Mouse (Mus musculus): ENCODE measurements around the gene Fbxo7.
"Not testable (repeated sequence)": the region's sequence is repeated elsewhere in the genome, so short reads cannot be mapped to it uniquely, and the experiment has no call there.

Fbxo7 gene

GRCm38 (mm10) chr10:86021749-86022473 is at the start of gene Fbxo7:
Fbxo7 (plus strand) TSS chr10:86021972.
- peak; percentile 85 for DNase-seq

GRCm38 (mm10) chr10:85972915-85973314 is 48.9 kb upstream of the Fbxo7 start:
- DNase-seq = no peak

DNA sequence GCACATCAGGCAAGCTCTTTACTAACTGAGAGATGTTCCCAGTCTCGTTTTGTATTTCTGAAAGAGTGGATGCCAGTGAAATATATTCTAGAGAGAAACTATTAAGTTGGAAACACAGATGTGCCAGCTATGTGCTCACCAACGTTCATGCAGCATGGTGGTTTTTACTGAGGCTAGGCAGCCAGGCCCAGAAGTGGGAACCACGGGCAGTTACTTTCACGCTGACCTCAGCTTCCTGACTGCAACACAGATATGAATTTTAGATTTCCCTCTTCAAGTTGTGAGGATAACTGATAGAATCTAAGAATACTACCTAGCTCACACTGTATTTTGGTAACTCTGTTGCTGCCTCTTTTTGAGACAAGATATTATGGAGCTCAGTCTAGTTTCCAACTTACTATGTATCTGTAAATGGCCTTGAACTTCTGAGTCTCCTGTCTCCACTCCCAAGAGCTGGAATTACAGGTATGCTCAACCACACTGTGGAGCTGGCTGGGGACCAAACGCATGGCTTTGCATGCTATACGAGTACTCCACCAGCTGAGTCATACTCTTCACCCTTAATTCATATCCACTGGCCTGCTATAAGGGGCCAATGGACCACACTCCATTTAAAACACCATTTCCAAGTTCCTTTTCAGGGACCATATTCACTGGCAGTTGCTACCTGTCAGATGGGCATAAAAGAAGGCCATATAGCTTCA is 32.2 kb upstream of the Fbxo7 start:
- no peak for DNase-seq

- DNase-seq = no peak
These were observed 29.4 kb upstream of the Fbxo7 start for GRCm38 (mm10) chr10:85992412-85992811.

DNA sequence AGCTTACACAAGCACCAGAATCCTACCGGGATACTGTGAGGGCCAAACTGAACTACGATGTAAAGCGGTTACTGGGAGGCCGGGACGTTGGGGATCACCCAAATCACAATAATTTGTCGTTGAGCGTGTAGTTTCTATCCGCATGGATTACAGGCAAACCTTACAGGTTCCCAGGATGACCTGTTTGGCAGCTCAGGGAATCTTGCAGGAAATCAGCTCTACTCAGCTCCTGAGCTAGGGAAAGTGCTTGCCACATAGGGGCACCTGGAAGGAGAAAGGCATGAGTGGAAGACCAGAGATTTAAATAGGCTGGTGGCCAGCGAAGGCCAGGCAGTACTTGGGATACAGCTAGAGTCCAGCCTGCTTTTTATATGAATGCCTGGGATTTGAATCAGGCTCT is 27.9 kb upstream of the Fbxo7 start:
- DNase-seq = no peak

GRCm38 (mm10) chr10:85994543-85995104 is 27.1 kb upstream of the Fbxo7 start:
- no peak for DNase-seq

GRCm38 (mm10) chr10:86000447-86000846 is 21.3 kb upstream of the Fbxo7 start:
- no peak for DNase-seq

GRCm38 (mm10) chr10:86006455-86006854 is 15.3 kb upstream of the Fbxo7 start:
- DNase-seq = no peak

DNA sequence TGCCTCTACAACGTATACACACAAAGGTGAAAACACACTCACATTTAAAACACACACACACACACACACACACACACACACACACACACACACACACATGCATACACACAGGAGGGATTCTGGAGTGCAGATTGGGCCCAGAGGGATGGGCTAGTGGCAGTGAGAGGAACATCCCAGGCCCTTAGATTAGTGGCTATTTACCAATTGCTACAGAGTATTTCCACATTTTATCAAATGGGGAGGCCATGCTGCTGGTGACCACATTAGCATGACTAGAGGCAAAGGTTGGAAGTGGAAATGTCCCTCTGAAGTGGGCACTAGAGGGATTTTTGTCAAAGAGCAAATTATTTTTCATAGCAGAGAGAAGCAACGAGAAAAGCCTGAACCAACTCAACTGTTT is 12.1 kb upstream of the Fbxo7 start:
- DNase-seq = no peak

DNA sequence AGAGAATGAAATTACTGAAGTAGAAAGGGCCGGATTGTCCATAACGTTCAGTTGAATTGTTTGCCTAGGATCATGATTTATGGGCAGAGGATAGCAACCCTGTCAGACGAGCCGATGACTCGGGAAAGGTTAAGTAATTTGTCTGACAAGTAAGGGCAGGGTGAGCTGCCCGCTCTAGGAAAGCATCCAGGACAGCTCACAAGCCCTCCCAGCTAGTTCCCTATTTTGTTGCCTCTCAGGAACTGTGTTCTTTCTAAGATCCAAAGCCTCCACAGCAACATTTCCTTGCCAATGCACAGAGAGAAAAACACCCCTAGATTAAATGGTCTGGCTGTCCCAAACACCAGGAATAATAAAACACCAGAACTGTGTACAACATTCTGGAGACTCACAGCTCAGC is 11.1 kb upstream of the Fbxo7 start:
- DNase-seq = no peak

DNA sequence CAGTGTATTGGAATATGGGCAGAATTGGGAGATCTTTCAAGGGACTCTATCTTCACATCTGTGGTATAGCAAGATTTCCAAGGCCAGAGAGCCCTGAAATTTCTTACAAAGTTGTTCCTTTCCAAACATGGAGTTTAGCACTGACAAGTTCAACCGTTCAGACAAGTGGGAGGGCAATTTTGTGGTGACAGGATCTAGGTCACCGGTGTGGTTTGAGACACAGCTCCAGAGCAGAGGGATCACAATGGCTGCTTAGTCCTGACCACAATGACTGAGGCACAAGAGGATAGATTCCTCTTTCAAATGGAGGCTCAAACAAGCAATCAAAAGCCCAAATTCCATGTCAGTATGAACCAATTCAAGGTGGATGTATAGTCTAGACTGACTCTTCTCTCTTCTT is 10.6 kb upstream of the Fbxo7 start:
- no peak for DNase-seq

GRCm38 (mm10) chr10:86011781-86012180 is 10.0 kb upstream of the Fbxo7 start, which contains the start of gene Bpifc:
Bpifc (minus strand) TSS chr10:86011895.
- no peak for DNase-seq

DNA sequence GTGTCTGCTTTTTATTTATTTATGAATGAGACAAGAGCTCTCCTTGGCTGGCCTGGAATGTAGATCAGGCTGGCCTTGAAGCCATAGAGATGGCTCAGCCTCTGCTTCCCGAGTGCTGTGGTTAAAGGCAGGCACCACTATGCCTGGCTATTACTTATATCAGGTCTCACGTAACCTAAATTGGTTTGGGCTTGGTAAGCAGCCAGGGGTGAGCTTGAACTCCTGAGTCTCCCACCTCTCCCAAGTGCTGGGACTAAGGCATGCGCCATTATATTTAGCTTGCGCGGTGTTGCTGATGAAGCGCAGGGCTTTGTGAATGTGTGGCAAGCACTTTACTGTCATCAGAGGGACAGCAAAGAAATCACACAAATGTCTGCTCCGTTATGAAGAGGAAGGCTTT is 4.0 kb upstream of the Fbxo7 start:
- DNase-seq = no peak

DNA sequence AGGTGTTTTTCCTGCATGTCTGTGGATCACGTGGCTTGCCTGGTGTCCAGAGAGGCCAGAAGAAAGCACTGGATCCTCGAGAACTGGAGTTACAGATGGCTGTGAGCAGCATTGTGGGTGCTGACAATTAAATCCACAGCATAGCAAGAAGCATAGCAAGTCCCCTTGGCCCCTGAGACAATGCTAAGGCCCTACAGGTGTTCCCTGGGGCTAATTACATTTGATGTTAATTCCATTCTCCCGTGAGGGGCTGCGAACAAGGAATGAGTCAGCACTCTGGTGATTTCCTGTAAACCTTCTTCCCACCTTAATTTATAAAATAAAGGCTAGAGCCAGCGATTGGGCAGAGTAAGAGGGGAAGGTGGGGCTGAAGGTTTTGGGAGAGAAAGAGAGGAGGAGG is 3.0 kb upstream of the Fbxo7 start:
- no peak for DNase-seq

GRCm38 (mm10) chr10:86021408-86021748 is 394 bp upstream of the Fbxo7 start:
- DNase-seq = no peak

- DNase-seq = no peak
These were observed 673 bp downstream of the Fbxo7 start for GRCm38 (mm10) chr10:86022474-86022816.

GRCm38 (mm10) chr10:86023149-86023548 is 1.4 kb downstream of the Fbxo7 start:
- DNase-seq = no peak

DNA sequence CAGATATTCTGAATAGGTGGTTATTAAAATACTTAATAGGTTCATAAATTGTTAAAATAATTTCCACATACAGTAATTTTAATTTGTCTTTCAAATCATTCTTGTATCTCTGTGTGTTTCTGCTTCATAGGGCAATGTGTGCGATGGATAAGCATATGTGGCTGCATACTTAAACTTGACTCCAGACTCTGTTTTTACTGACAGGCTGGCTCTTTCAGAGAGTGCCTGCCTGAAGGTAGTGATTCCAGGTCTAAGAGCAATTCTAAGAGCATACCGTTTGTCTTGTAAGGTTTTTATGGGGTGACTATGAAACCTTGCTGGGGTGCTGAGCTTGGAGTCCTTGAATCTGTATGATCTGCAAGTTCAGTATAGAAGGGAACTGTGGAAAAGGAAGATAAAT is 4.1 kb downstream of the Fbxo7 start:
- no peak for DNase-seq

- no peak for DNase-seq
These were observed 4.6 kb downstream of the Fbxo7 start for GRCm38 (mm10) chr10:86026354-86026753.

DNA sequence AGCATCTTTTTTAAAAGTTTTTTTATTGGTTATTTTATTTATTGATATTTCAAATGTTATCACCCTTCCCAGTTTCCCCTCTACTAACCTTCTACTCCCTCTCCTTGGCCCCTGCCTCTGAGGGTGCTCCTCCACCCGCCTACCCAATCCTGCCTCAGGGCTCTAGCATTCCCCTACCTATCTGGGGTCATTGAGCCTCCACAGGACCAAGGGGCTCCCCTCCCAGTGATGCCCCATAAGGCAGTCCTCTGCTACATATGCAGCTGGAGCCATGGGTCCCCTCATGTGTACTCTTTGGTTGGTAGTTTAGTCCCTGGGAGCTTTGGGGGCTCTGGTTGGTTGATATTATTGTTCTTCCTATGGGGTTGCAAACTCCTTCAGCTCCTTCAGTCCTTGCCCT is 5.0 kb downstream of the Fbxo7 start:
- not testable (repeated sequence) for DNase-seq

- DNase-seq = no peak
These were observed 9.0 kb downstream of the Fbxo7 start for GRCm38 (mm10) chr10:86030743-86031142.

DNA sequence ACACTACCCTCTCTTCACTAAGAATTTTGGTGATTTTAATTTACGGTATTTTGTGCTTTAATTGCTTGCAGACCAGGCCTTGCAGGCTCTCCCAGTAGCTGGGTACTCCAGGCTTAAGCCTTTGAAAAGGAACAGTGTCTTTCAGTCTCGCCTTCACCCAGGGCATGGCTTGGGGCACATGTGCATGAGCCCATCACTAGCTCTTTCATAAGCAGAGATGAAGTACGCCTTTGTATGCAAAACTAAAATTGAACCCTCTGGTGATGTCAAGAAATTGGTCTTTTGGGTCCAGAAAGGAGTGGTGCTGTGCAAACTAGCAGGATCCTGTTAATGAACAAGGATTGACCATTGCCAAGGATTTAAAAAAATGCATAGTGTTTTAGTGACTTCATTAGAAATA is 10.7 kb downstream of the Fbxo7 start:
- DNase-seq = no peak

DNA sequence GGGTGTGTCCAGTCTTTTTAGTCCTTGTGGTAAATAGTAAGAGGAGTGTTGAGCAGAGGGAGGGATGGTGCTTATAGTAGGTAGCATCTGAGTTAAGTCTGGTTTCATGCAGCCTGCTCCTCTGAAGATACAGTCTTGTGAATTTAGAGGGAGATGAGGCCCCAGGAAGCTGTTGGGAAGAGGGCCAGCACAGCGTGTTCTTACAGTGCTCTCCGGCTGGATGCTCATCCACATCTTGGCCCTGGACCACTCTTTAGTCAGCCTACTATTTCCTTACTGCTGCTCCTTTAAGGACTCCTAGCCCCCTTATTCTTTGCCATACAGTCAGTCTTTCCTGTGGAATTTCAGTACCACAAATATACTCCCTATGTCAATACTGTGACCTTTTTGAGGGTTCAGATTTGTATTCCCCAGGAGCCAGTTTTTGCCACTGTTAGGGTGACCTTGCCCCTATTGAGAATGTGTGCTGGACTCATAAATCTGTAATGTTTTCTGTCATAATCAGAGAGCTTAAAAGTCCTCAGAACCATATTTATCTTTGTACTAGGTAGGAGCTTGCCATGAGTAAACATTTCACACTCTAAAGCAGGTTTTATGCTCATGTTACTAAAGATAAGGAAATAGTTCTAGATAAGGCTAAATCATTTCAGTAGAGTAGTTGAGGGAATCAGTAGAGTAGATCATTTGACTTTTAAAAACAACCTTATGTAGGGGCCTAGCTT is 12.4 kb downstream of the Fbxo7 start:
- no peak for DNase-seq

- DNase-seq = no peak
These were observed 21.9 kb downstream of the Fbxo7 start for GRCm38 (mm10) chr10:86043651-86044050.
